Mouse (Mus musculus) forebrain, postnatal 0 days (tissue): ENCODE data around the gene Disp2. TPM values are rescaled to one million over a fixed set of nuclear protein-coding genes. Genes with fewer than 3 reads are reported as not detected.

Source experiments
- ATAC-seq: fragments of 200-750 bp; cut with Nextera tagmentation; 2 replicates; pipeline ENCODE4 v1.8.0; 2017; ENCODE audit warnings: mild to moderate bottlenecking, moderate library complexity
- DNase-seq: peaks from one replicate; pipeline ENCODE4 v3.0.0-alpha.2; 2015
- H3K27ac ChIP-seq: fragments of 300-500 bp; sonication (generic); 2 replicates; pipeline ENCODE4 v1.5.1; 2014; ENCODE audit warnings: low read depth, mild to moderate bottlenecking, antibody characterized with exemption, low read length, moderate library complexity, mixed read lengths
- H3K27me3 ChIP-seq: fragments of 300-500 bp; sonication (generic); 2 replicates; pipeline ENCODE4 v1.6.1; 2014; ENCODE audit warnings: mild to moderate bottlenecking, low read length, mixed read lengths; ENCODE audit not compliant: insufficient read depth
- H3K36me3 ChIP-seq: fragments of 300-500 bp; sonication (generic); 2 replicates; pipeline ENCODE4 v1.6.1; 2014; ENCODE audit warnings: mild to moderate bottlenecking, moderate library complexity; ENCODE audit not compliant: insufficient read depth
- H3K4me1 ChIP-seq: fragments of 300-500 bp; sonication (generic); 2 replicates; pipeline ENCODE4 v1.6.1; 2014; ENCODE audit warnings: antibody characterized with exemption; ENCODE audit not compliant: insufficient read depth
- H3K4me2 ChIP-seq: fragments of 300-500 bp; sonication (generic); 2 replicates; pipeline ENCODE4 v1.6.1; 2014; ENCODE audit warnings: low read depth, mild to moderate bottlenecking, moderate library complexity
- H3K4me3 ChIP-seq: fragments of 300-500 bp; sonication (generic); 2 replicates; pipeline ENCODE4 v1.5.1; 2014; ENCODE audit warnings: low read depth, low read length, mixed read lengths
- H3K9ac ChIP-seq: fragments of 300-500 bp; sonication (generic); 2 replicates; pipeline ENCODE4 v1.6.1; 2014; ENCODE audit warnings: mild to moderate bottlenecking
- H3K9me3 ChIP-seq: fragments of 300-500 bp; sonication (generic); 2 replicates; pipeline ENCODE4 v1.6.1; 2016; ENCODE audit warnings: low read length
- CTCF ChIP-seq: sonication (generic); IDR thresholded peaks from 2 replicates; pipeline ENCODE4 v1.5.1; 2016; ENCODE audit warnings: antibody characterized with exemption, control low read depth, low read depth
- WGBS: fragments of 180-500 bp; shearing (Covaris S2); extraction: QIAGEN DNeasy Blood & Tissue Kit; methylation state at CpG from one replicate; pipeline ENCODE4 v1.1.7; 2014; 5-methylcytosine and 5-hydroxymethylcytosine counted together
- polyA plus RNA-seq: library from polyadenylated mRNA; unstranded; fragments of >200 nt; fragmentation: Nextera tagmentation; extraction: Ambion mirVana; gene quantifications from 2 replicates; pipeline ENCODE4 v1.2.1, GENCODE M21; 2015
- total RNA-seq: library from RNA; depleted of rRNA; stranded (reverse); fragments of >200 nt; gene quantifications from 2 replicates; pipeline ENCODE4 v1.2.3, GENCODE M21; 2014

Disp2 gene
- total and polyA plus RNA-seq, 2 experiments from 2014 or later = 40.4 to 91.3 TPM

GRCm38 (mm10) chr2:118812724-118813123 is 33.2 kb downstream of the Disp2 start:
- Histone ChIP-seq H3K4me1 (no peaks in the 10 kb centered on the region), H3K9me3 (no peaks in the 10 kb centered on the region), H3K4me3 (no peak overlapping the region), H3K36me3 (no peaks in the 10 kb centered on the region), H3K4me2 (no peak overlapping the region), H3K27ac (no peak overlapping the region), H3K9ac (no peak overlapping the region), H3K27me3 (no peaks in the 10 kb centered on the region)
- no peak for ATAC-seq
- DNase-seq = no peak
- TF ChIP-seq CTCF = no peak
- WGBS = 74% methylated on average over 1 of the region's 1 CpGs

GRCm38 (mm10) chr2:118813981-118814836 is 34.7 kb downstream of the Disp2 start, which contains the start of gene Knstrn:
Gene Knstrn, plus strand, starts transcription at chr2:118814003.
- H3K9me3 ChIP-seq = no peaks in the 10 kb centered on the region
- H3K27me3 ChIP-seq = no peaks in the 10 kb centered on the region
- peak; percentile 90 for DNase-seq
- H3K4me1 ChIP-seq = no peaks in the 10 kb centered on the region
- H3K4me2 ChIP-seq = peak within 1 kb of the TSS; percentile 96
- no peak within 1 kb of the TSS for H3K27ac ChIP-seq
- peak; percentile 99 for ATAC-seq
- H3K36me3 ChIP-seq = no peaks in the 10 kb centered on the region
- peak within 1 kb of the TSS; percentile 61 for H3K4me3 ChIP-seq
- 1% methylated on average over 49 of the region's 49 CpGs for WGBS
- no peak; the same call in 1 of the 2 replicates for TF ChIP-seq CTCF
- H3K9ac ChIP-seq = peak within 1 kb of the TSS; percentile 43

DNA sequence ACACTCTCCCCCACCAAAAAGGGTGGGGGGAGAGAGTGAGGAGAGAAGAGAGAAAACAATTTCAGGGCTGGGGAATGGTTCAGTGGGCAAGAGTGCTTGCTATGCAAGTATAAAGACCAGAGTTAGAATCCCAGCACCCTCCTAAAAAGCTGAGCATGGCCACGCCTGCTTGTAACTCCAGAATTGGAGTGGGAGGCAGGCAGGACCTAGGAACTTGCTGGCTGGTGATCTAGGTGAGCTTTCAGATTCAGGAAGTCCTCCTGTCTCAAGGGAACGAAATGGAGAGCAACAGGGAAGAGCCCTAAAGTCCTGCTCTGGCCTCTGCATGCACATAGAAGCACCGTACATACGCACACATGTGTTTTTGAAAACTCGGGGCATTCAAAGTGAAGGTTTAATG is 43.3 kb downstream of the Disp2 start:
- no peaks in the 10 kb centered on the region for H3K27me3 ChIP-seq
- H3K9me3 ChIP-seq = no peaks in the 10 kb centered on the region
- ATAC-seq (no peak), DNase-seq (no peak)
- 95% methylated on average over 5 of the region's 5 CpGs for WGBS
- no peaks in the 10 kb centered on the region for H3K4me1 ChIP-seq
- TF ChIP-seq CTCF = no peak
- H3K4me2 ChIP-seq = no peak overlapping the region
- no peak overlapping the region for H3K4me3 ChIP-seq
- no peak overlapping the region for H3K27ac ChIP-seq
- no peaks in the 10 kb centered on the region for H3K36me3 ChIP-seq
- H3K9ac ChIP-seq = no peak overlapping the region

GRCm38 (mm10) chr2:118824396-118824795 is 44.9 kb downstream of the Disp2 start:
- no peaks in the 10 kb centered on the region for H3K36me3 ChIP-seq
- no peak for ATAC-seq
- H3K9me3 ChIP-seq = no peaks in the 10 kb centered on the region
- no peak for DNase-seq
- H3K4me2 ChIP-seq = no peak overlapping the region
- WGBS = 94% methylated on average over 4 of the region's 4 CpGs
- no peaks in the 10 kb centered on the region for H3K4me1 ChIP-seq
- no peaks in the 10 kb centered on the region for H3K27me3 ChIP-seq
- no peak overlapping the region for H3K27ac ChIP-seq
- H3K4me3 ChIP-seq = no peak overlapping the region
- no peak overlapping the region for H3K9ac ChIP-seq
- TF ChIP-seq CTCF = no peak

DNA sequence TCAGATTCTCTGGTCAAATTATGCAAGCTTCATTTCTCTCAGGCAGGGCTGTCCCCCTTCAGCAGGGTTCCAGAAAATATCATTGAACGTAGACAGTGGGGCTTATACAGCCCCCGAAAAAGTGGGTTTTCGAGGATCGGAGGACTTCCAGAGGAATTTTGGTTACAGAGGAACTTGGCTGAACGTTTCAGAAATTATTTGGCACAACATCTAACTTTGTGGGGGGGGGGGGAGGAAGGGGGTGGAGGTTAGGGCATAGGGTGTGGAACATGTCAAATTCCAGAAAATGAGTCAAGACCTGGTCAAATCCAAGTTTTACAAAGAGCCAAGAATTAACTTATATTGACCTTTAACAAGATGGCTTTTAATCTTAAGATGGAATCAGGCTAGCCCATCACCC is 49.6 kb downstream of the Disp2 start:
- Histone ChIP-seq H3K36me3 (0 out of 2 replicates have a peak, but pooled peaks cover 3% of the 10 kb centered on the region), H3K4me3 (no peak overlapping the region), H3K4me1 (no peaks in the 10 kb centered on the region), H3K9ac (no peak overlapping the region), H3K27me3 (no peaks in the 10 kb centered on the region), H3K4me2 (no peak overlapping the region), H3K27ac (no peak overlapping the region), H3K9me3 (no peaks in the 10 kb centered on the region)
- DNase-seq (no peak), ATAC-seq (no peak)
- 94% methylated on average over 5 of the region's 5 CpGs for WGBS
- no peak for TF ChIP-seq CTCF

GRCm38 (mm10) chr2:118834061-118834460 is 54.5 kb downstream of the Disp2 start:
- Histone ChIP-seq H3K27ac (no peak overlapping the region), H3K4me3 (no peak overlapping the region), H3K4me1 (no peaks in the 10 kb centered on the region), H3K36me3 (0 out of 2 replicates have a peak, but pooled peaks cover 3% of the 10 kb centered on the region), H3K4me2 (no peak overlapping the region), H3K9ac (no peak overlapping the region), H3K9me3 (no peaks in the 10 kb centered on the region), H3K27me3 (no peaks in the 10 kb centered on the region)
- no peak for TF ChIP-seq CTCF
- no peak for ATAC-seq
- no peak for DNase-seq
- 95% methylated on average over 6 of the region's 6 CpGs for WGBS

DNA sequence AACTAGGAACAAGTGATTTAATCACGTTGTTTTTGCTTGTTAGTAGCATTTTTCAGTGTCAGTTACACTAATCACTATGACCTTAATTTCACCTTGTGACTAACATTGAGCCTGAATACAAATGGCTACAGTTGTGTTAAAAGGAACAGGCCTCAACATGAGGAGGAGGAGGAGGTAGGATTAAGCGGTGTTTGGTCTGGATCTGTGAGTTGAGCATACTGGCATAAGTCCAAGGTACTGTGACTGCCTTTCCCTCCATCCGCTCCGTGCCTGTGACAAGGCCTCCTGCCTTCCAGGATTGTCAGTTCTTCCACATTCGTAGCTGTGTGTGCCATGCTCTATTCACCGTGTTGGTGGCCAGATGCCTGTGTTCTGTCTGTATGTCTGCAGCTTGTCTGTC is 55.6 kb downstream of the Disp2 start:
- H3K4me3 ChIP-seq = no peak overlapping the region
- H3K4me2 ChIP-seq = no peak overlapping the region
- WGBS = 65% methylated on average over 6 of the region's 6 CpGs
- no peaks in the 10 kb centered on the region for H3K4me1 ChIP-seq
- no peak overlapping the region for H3K27ac ChIP-seq
- no peak overlapping the region for H3K9ac ChIP-seq
- H3K9me3 ChIP-seq = no peaks in the 10 kb centered on the region
- no peak for TF ChIP-seq CTCF
- ATAC-seq (no peak), DNase-seq (no peak)
- H3K27me3 ChIP-seq = no peaks in the 10 kb centered on the region
- no peaks in the 10 kb centered on the region for H3K36me3 ChIP-seq
